Mouse (Mus musculus): Measurements from ENCODE around the gene Cabp2.

GRCm38 (mm10) chr19:4079594-4079993 lies 1.8 kb upstream of the Cabp2 start:
- TF ChIP-seq CTCF (IDR thresholded peaks at IDR 0.05; ENCODE audit: low read depth) (no peak), EP300 (IDR thresholded peaks at IDR 0.05; ENCODE audit: low read depth) (no peak)
